Mouse (Mus musculus): ENCODE results near the gene Efnb3.

The Efnb3 gene

GRCm38 (mm10) chr11:69584008-69584407, 24.0 kb upstream of the Efnb3 start:
- no peak for DNase-seq (ENCODE audit: low spot score in 2 of 2)

DNA sequence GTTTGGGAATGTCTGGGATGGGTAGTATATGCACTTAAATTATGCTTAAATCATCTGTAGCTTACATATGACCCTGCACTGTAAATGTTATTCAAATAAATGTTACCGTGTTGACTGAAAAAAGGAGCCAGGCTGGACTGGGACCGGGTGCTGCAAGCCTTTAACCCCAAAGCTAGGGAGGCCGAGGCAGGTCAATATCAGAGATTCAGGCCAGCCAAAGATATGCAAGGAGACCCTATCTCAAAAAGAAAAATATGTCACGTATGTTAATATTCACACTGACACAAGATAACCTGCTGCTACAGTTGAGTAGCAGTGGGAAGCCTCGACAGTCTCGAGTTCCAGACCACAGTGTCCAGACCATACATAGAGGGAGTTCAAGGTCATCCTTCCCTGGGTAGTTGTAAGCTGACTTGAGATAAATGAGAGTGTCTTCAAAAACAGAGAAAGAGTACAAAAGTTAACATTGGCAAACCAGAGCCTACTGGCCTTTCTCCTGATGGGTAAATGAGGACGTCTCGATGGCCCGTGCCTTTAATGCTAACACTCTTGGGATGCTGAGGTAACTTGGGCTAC, 22.3 kb upstream of the Efnb3 start:
- no peak for DNase-seq (ENCODE audit: low spot score in 2 of 2)

DNA sequence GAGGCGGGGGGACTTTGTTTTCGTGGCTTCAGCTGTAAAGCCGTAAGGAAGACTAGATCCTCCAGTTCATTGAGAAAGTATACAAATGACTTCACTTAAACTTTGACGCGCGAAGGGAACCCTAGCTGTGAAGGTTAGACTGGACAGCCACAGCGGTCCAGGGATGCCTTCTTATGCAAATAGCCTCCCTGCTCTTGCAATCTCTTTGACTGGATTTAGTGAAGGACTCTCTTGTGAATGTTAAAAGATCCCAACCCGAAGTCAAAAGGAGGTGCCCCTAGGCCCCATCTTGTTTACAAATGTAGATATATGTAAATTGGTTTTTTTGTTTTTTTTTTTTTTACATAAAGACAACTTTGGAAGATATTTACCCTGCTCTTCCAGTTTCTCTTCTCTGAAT, 21.8 kb upstream of the Efnb3 start:
- no peak for DNase-seq (ENCODE audit: low spot score in 2 of 2)

GRCm38 (mm10) chr11:69581147-69581688, 21.2 kb upstream of the Efnb3 start:
- peak; percentile 85 to 88 for DNase-seq (ENCODE audit: low spot score in 2 of 2)

DNA sequence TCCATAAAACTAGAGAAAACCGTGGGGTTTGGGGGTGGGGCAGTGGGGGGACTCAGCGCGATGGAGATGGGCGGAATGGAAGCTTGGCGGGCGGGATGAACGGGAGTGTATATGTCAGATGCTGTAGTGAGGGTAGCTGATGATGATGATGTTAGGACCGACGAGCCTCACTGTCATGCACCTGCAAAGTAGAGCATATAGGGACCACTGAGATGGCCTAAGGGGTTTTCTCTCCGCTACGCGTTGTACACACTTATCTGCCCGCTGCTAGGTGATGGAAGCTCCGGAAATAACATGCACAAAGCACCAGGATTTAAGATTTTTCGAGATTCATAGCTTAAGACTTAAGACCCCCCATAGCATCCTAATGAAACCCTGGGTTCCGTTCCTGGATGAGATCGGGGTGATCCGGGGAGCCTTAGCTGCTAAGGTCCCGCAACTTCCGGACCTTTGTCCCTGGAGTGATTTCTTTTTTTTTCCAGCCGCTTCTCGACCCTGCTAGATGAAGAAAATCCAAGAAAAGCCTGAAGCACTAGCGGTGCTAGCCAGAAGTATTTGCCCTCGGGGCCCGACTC, 20.7 kb upstream of the Efnb3 start:
- no peak for DNase-seq (ENCODE audit: low spot score in 2 of 2)

DNA sequence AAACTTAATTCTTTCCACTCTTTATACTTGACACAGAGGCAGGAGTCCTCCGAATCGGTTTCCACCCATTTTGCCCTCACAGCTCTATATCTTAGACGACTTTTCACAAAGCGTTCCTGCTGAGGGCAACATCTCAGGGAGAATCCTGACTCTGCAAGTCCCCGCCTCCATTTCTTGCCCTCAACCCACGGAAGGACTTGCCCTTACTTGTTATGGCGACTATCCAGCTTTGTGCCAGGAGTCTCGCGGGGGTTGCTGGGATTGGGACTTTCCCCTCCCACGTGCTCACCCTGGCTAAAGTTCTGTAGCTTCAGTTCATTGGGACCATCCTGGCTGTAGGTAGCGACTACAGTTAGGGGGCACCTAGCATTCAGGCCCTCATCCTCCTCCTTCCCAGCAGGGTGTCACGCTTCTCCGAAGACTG, 20.1 kb upstream of the Efnb3 start, which contains the start of the genes Wrap53 and Trp53:
Gene Wrap53 (minus strand): TSS at position 165 of the 424 bp plus-strand sequence.
Gene Trp53 (plus strand): TSS at position 269 of the 424 bp plus-strand sequence.
- DNase-seq (ENCODE audit: low spot score in 2 of 2) = peak; percentile 85 to 88

- DNase-seq (ENCODE audit: low spot score in 2 of 2) = peak; percentile 94
These were observed 19.4 kb upstream of the Efnb3 start for GRCm38 (mm10) chr11:69579128-69580017.

DNA sequence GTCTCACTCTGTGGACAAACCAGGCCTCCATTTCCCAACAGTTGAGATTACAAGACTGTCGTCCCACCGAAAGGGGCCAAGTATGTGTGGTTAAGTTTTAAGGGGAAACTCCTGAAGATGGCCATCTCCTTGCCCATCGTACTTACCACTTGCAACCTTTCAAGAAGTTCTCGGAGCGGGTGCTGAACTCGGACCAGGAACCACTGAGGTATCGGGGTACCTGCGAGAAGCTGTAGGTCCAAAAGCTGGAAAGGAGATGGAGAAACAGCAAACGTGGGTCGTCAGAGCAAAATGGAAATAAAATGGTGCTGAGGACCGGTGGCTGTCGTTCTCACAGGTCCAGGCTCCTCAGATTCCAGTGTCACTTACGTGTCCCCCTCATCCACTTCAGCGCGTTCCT, 18.3 kb upstream of the Efnb3 start:
- DNase-seq (ENCODE audit: low spot score in 2 of 2) = no peak

GRCm38 (mm10) chr11:69576307-69576706, 16.3 kb upstream of the Efnb3 start:
- no peak for DNase-seq (ENCODE audit: low spot score in 2 of 2)

DNA sequence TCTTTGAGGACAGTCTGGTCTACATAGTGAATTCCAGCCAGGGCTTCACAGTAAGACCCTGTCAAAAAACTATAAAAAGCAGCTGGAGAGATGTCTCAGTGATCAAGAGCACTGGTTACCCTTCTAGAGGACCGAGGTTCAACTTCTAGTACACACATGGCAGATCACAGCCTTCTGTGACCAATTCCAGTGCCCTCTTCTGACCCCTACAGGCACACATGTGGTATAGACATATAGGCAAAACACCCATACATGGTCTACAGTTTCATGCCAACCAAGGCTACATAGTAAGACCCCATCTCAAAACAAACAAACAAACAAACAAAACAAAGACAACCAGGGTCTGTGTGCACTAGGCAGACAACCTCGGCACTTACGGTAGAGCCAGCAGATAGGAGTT, 15.2 kb upstream of the Efnb3 start:
- no peak for DNase-seq (ENCODE audit: low spot score in 2 of 2)

GRCm38 (mm10) chr11:69565131-69565530, 5.1 kb upstream of the Efnb3 start:
- no peak for DNase-seq (ENCODE audit: low spot score in 2 of 2)

DNA sequence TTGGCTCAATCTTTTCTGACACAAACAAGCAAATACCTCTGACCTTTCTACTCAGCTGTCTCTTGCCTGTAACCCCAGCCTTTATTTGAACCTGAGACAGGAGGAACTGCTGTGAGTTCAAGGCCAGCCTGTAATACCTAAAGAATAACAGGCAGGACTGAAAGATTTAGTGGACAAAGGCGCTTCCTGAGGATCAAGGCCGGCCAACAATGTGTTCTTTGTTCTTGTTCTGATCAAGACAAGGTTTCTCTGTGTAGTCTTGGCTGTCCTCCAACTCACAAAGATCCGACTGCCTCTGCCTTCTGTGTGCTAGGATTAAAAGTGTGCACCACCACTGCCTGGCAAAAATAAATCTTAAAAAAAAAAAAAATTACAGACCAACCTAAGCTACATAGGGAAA, 4.4 kb upstream of the Efnb3 start:
- no peak for DNase-seq (ENCODE audit: low spot score in 2 of 2)

DNA sequence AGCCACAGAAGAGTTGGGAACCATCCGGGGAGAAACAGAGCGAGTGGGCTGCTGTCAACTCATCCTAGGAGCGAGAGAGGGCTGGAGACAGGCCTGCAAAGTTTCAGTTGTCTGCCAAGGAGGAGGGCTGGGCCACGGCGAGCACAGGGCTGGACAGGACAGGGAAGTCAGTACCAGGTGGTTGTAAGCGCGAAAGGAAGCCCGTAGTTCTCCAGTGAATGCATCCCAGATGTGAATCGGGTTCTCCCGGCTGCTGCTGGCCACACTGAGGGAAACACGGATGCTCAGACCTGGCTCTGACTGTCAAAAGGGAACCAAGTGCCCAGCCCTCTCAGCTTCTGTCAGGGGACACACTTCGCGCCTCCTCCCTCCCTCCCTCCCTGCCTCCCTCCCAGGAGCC, 3.4 kb upstream of the Efnb3 start:
- no peak for DNase-seq (ENCODE audit: low spot score in 2 of 2)

GRCm38 (mm10) chr11:69560896-69561854, 1.2 kb upstream of the Efnb3 start:
- no peak for DNase-seq (ENCODE audit: low spot score in 2 of 2)

GRCm38 (mm10) chr11:69559183-69559582, 822 bp downstream of the Efnb3 start:
- no peak for DNase-seq (ENCODE audit: low spot score in 2 of 2)

DNA sequence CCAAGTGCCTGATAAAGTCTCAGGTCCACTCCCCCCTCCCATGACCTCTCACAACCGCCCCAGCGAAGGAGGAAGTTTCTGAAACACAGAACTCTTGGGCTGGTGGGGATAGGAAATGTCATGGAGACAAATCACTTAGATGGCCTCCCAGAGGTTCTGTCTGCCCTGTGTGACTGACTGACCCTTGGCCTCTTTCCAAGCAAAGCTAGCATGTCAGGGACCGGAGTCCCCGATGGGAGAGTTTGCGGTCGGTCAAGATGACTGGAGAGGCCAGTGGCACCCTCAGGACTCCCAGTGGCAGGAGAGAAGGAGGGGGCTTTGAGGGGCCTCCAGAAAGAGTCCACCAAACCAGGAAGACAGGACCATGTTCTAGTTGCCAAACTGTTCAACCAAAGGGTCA, 1.2 kb downstream of the Efnb3 start:
- DNase-seq (ENCODE audit: low spot score in 2 of 2) = no peak

- no peak for DNase-seq (ENCODE audit: low spot score in 2 of 2)
These were observed 2.5 kb downstream of the Efnb3 start for GRCm38 (mm10) chr11:69557381-69557958.

GRCm38 (mm10) chr11:69554539-69555140, 5.4 kb downstream of the Efnb3 start:
- no peak for DNase-seq (ENCODE audit: low spot score in 2 of 2)

- DNase-seq (ENCODE audit: low spot score in 2 of 2) = no peak
These were observed 6.7 kb downstream of the Efnb3 start for GRCm38 (mm10) chr11:69553341-69553721.

DNA sequence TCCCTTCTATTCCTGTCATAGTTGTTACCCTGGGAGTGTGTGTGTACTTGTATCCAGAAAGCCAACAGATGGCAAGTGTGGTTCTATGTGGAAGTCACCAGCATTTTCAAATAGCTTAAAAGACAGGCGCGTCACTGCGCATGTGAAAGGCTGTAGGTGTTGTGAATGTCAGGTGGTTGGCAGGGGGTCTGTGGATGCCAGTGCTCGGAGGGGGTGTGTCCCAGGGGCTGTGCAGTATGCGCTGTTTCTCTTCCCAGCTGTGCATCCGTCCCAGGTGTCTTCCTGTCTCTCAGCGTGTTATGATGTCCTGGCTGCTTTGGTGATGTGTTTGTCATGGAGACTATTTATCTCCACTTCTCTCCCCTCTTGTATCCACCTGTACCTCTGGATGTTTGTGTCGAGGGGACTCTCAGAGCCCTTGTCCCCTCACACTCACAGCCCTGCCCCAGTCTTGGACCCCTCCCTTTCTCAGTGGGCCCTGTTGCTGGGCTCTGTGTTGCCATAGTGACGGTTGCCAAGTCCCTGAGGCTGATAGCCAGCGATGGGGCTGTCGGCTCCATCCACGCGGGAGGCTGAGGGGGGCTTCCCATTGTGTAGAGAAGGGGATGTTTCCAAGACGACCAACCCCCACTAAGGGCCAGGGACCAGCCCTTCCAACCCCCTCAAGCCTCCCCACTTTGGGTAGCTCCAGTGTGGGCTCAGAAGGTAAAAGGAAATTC, 7.2 kb downstream of the Efnb3 start:
- no peak for DNase-seq (ENCODE audit: low spot score in 2 of 2)

Data from urinary bladder, postnatal 4 days (tissue).